Mouse (Mus musculus): ENCODE measurements around the gene Gm20388. TPM values are rescaled to one million over a fixed set of nuclear protein-coding genes. Genes with fewer than 3 reads are reported as not detected.

The Gm20388 gene
- total RNA-seq, 2 experiments from 2014 or later, result 12.7 TPM; not detected in 1

DNA sequence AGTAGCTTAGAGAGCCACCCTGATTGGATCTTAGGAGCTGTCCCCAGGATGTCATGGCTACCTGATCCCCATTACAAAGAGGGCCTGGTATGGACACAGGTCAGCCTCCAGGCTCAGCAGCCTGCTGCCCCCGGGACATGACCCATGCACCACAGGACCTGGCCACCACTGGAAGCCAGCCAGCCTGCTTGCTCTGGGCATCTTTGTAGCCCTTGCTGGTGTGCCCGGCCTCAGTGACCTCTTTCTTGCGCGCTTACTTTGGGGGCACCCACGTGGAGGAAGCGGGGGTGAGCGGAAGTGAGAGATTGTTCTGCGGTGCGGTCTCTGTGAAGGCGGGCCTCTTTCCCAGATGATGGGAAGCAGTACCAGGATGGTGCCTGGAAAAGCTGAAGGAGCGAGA, 641.9 kb downstream of the Gm20388 start:
- no peak for DNase-seq

DNA sequence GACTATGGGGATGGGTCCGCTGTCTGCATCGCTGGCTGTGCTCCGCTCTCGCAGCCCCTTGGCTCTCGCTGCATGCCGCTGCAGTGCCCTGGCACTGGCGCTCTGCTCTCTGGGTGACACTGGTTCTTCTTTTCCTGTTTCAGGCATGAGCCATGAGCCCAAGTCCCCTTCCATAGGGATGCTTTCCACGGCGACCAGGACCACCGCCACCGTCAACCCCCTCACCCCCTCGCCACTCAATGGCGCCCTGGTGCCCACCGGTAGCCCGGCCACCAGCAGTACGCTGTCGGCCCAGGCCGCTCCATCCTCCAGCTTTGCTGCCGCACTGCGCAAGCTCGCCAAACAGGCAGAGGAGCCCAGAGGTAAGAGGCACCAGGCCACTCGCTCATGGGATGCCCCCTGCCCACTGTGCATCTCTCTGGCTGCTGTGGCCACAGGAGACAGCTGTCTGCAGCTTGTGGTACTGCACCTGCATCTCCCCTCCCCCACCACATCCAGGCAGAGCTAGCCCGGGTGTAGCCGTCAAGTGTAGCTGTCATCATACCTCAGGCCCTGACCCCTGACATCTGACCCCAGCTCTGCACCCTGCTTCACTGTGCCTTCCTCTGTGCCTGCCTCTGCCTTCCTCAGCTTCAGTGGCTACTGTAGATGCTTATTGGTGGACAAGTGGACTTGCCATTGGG, 642.9 kb downstream of the Gm20388 start:
- DNase-seq, result no peak

DNA sequence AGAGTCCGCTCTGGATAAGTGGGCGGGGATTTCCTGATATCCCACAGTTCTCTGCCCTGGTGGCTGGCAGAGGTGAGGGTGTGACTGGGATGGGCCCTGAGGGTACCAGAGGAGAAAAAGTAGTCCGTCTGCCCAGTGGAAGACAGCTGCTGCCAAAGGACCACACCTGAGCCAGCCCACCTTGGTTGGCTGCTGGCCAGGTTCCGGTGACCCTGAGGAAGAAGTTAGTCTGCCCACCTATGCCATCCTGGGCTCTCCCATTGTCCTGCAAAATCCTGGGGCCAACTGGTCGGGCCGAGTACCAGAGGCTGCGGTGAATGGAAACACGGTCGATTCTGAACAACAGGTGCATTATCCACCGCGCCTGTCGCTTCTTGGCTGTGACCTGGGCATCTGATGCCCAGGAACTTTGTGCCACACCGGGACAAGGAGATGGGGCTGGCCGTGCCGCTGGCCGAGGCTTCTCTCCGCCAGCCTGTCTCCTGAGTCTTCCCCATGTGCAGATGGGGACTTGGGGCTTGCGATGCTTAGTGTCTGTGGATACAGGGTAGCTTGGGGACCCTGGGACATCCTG, 643.9 kb downstream of the Gm20388 start:
- no peak for DNase-seq

DNA sequence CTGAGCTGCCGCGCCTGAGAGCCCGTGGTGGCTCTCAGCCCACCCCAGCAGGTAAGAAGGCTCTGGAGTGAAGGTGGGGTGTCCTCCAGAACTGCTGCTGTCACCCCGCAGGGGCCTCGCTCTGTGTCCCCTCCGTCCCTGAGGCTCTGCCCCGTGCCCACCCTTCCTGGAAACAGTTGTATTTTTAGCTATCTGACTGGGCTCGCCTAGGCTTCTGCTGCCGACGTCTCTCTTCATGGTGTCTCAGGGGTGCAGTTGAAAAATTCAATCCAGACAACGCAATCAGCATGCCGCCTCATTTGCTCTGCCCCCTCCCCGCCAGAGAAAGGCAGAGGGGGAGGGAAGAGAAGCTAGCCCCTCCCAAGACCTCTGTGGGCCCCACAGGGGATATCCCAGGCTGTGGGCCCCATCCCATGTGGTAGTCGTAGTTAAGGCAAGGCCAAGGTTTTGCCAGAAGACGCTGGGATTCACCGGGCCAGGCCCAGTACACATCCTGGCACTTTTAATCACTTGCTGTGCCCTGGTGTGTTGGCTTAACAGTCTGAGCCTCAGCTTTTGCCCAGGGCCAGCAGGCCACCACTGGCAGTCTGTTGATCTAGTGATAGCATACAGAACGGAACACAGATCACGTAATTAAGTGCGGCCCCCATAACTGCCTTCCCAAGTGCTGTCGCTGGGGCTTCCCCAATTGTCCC, 645.7 kb downstream of the Gm20388 start:
- DNase-seq, result no peak

DNA sequence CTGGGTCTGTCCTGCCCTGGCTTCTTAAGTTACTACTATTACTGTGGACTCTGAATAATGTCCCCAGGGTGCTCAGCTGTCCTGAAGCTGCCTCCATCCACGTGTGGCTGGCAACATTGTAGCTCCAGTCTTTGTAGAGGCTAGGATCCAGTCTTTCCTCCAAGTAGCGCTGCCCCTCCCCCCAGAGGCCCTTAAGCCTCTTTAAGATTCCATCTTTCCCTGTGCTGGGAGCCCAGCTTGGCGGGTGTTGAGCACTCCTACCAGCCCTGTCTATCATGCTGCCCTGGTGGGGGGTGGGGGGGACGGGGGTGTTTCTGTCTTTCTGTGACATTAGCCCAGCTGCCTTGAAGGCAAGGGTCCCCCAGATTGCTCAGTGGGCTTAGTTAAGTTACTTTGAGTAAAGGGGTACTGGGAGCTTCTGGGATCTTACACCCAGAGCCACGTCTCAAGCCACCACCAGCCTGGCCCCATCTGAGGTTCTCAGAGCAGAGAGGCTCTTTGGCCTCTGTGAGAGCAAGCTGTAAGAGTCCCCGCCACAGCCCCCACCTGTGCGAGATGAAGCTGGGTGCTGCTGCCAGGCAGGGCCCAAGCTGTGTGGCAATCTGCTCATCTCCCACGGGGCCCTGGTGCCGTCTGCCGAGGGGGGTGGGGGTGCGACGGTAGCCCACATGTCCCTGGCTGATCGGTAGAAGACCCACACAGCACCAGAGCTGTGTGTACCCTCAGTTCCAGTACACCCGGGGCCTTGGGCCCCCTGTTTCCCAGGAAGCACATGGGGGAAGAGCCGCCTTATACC, 646.7 kb downstream of the Gm20388 start:
- DNase-seq, result peak; percentile 89 to 91

DNA sequence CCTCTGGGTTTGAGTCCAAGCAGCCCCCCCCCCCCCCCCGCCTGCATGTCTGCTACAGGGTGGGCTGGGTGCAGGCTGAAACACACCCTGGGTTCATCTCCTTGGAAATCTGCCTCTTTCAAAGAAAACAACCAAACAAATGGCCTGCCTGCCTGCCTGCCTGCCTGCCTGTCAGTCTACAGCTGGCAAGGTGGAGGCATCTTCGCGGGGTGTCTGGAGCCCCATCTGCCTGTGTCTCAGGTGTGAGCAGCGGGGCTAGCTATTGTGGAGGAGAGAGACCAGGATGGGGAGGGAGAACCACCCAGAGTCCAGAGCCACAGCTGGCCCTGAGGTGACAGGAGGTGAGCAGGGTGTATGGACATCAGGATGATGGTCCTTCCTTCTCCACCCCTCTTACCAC, 647.5 kb downstream of the Gm20388 start:
- no peak for DNase-seq

DNA sequence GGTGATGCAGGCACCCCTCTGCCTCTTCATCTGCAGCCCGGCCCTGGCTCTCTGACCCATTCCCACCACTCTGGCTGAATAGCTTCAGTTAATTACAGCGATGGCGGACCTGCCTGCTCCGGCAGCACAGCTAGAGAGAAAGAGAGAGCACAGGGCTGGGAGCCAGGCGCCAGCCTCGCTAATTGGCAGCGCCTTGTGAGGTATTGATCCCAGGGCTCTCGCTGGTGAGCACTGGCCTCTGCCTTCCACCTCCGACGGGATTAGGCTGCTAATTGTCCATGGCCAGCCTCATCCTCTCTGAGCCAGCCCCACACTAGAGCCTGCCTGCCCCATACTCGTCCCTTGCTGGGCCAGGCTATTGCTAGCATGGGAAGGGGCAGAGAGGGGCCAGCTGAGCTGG, 649.0 kb downstream of the Gm20388 start:
- DNase-seq, result peak in 1 of 2 experiments; percentile 55

DNA sequence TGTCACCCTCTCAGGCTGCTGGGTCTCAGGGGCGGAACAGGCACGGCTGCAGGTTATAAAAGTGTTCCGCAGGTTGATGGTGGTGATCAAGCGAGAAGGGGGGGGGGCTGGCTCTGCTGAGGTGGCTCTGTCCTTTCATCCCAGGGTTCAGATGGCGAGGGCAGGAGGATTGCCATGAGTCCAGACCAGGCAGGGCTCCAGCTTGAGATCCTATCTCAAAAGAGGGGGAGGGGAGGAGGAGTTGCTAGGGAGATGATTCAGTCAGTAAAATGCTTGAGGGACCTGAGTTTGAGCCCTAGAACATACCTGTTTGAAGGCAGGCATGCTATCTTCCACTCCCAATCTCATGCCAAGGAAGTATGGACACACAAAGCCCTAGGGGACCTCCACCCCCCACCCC, 649.9 kb downstream of the Gm20388 start:
- no peak for DNase-seq

DNA sequence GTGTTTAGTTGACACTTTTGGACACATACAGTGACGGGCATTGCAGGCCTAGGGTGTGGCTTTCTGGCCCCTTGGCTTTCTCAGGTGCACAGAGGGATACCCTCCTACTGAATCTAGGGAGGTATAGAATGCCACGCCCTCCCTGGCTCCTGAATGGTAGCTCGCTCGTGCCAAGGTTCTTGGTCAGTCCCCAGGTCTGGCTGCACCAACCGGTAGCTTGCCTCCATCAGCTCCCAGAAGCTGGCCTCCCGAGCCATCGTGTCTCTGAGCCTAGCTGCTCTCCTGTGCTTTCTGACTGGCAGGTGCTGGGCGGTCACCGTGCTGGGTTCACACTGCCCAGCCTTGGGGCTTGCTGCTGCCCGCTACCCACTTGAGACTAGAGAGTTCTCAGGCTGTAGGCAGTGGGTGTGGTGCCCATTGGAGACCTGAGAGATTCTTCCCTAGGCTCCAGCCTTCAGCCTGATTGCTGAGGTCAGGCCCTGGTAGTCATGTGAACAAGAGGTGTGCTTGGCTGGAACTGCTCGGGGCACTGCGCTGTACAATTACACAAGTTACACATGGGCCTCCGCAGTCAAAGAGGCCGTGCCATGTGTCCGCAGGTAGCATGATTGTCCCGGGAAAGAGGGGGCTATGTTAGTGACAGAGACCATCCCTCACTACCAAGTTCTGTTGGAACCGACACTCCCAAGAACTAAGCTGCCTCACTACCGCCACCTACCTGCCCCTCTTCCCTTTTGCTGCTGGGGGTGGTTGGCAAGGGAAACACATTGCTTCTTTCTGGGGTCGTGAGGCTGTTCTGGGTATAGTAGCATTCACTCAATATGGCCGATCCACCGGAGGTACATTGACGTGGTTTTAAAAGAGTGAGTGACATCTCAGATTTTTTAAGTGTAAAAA, 651.1 kb downstream of the Gm20388 start:
- no peak for DNase-seq

DNA sequence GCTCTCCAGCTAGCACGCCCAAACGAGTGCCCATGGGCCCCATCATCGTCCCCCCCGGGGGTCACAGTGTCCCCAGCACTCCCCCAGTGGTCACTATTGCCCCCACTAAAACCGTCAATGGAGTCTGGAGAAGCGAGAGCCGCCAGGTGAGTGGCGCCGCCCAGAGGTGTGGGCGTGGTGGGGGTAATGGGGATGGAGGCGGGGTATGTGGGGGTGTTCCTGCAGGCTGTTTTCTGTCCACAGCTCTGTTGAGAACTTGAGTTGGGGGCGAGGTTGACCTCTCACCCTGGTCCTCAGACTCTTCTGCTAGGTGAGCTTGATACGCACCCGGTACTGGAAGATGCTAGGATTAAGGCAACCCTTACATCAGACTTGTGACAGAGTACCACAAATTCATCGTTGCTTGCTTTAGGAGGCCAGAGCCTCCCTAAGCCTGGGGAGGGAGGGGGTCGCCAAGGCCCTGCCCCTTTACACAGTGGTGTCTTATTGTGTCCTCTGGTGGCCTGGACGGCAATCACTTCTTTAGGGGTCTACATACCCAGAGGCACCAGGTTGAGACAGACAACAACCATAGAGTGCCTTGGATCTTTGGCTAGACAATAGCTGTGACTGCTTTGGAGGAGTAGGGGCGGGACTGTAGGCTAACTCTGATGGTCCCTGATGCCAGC, 652.2 kb downstream of the Gm20388 start:
- no peak for DNase-seq

DNA sequence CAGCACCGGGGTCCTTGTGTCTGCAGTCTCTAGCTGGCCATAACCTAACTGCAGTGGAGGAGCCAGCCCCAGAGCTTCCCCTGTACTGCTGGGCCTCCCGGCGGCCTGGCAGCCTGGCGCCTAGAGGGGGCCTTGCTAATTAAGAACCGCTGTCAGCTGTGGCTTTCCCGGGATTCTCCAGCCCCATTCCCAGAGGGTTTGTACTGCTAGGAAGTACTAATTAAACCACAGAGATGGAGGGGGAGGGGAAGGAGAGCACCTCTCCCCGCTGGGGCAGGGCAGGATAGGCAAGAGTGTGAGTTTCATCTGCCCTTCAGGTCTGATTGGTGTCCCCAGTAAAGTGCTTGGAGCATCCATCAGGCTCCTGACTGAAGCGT, 652.7 kb downstream of the Gm20388 start:
- DNase-seq, result no peak

DNA sequence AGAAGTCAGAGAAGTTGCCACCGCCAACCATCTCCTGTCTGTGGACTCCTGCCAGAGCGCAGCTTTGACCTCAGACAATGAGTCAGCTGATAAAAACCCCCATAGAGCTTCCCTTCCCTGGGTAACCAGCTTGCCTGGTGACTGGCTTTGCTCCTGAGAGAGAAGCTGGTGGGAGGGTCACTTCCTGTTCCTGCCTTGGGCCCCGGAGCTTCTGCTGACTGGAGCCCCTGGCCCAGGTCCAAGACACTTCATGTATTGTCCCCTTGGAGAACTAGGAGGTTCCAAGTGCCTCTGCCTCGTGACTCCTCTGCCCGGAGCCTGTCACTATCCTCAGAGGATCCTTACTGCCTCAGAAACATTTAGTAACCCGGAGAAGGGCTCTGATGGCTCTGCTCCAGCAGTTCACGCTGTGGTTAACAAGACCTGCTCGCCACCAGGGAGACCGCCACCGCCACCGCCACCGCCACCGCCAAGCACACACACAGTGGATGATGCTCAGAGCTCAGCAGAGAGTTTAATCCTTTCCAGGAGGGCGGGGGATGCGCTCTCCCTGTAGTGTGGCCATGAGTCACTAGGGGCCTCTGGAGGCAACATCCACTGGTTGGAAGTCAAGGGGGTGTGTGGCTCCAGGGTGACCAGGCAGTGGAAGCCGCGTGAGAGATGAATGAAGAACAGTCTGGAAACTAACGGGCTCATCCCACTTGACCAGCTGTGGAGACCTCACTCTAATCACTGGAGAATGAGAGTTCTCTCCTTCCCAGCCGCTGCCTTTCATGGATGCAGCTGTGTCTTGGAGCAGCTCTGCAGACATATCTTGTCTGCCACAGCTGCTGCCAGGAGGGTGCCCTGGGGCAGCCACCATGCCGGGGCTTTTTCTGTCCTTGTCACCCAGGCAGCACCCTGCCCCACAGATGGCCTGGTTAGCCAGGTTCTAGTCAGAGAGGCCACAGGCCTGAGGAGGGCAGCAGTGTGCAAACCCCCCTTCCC, 653.5 kb downstream of the Gm20388 start:
- peak in 1 of 2 experiments; percentile 68 for DNase-seq

DNA sequence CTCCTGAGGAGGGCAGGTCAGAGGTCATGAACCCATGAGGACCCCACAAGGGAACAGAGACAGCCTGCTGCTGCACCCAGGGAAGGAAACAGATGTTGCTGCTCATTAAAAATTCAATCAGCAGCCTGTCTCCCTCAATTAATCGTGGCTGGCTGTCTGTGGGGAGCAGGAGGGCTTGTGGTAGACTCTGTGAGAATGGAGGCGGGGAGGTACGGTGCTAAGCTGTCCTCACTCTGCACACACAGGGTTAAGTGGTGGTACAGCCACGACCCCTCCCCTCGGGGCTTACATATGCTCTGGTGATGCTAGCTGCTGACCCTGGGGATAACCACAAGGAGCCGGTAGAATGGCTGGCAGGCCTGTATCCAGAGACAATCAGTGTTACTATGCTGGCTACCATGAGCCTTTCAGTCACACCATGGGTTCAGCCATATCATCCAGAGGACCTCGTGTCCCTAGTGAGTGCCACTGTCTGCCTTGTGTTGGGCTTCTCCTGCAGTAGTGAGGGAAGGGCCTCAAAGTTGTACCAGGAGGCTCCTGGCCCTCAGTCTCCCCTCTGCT, 654.6 kb downstream of the Gm20388 start:
- no peak for DNase-seq

DNA sequence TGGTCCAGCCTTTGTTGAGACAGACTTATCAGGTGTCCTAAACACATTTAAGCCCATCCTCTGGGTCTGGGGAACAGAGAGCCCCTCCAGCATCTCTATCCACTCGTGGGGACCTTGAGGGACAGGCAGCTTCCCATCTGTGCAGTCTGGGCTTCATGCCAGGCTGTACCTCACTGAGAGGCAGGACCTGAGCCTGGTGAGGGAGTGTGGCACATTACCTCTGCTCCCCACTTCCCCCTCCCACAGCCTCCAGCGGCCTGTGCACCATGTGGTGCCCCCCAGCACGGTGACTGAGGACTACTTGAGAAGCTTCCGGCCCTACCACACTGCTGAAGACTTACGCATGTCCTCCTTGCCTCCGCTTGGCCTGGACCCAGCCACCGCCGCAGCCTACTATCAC, 656.0 kb downstream of the Gm20388 start:
- DNase-seq, result no peak

DNA sequence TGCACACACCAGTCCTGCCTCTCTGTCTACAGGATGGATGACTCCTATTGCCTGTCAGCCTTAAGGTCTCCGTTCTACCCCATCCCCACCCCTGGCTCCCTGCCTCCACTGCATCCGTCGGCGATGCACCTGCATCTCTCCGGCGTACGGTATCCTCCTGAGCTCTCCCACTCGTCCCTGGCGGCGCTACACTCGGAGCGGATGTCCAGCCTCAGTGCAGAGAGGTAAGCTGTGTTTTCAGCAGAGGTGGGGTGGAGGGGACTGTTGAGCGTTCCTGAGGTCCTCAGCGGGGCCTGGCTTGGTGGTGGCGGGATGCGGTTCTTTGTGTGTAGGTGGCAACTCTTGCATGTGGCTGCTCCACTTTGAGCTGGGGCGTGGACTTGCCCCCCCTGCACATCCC, 657.1 kb downstream of the Gm20388 start:
- no peak for DNase-seq

DNA sequence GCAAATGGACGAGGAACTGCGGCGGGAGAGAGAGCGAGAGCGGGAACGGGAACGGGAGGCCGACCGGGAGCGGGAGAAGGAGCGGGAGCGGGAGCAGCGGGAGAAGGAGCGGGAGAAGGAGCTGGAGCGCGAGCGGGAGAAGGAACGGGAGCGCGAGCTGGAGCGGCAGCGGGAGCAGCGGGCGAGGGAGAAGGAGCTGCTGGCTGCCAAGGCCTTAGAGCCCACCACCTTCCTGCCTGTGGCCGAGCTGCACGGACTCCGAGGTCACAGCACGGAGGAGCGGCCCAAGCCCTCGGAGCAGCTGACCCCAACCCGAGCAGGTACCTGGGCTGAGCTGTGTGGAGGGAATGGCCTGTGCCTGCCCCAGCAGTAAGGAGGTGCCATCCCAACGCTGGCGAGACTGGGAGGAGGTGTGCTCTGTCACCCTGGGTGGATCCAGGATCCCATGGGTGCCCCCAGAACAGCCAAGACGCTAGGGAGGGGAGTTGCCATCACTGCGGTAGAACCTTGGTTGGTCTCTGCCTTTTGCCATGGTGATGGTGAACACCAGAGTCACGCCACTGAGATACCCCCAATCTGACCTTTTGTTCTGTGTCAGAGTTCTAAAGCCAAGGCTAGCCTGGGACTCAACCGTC, 657.6 kb downstream of the Gm20388 start:
- DNase-seq, result no peak

DNA sequence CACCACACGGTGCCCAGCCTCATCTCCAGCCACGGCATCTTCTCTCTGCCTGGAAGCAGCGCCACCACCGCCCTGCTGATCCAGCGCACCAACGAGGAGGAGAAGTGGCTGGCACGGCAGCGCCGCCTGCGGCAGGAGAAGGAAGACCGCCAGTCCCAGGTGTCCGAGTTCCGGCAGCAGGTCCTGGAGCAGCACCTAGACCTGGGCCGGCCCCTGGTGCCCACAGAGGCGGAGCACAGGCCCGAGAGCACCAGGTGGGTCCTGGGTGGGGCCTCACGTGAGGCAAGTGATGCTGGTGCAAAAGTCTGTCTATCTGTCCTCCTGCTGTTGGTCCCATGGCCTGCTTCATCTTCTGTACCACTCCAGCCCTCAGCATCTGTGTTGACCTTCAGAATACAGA, 658.5 kb downstream of the Gm20388 start:
- no peak for DNase-seq

DNA sequence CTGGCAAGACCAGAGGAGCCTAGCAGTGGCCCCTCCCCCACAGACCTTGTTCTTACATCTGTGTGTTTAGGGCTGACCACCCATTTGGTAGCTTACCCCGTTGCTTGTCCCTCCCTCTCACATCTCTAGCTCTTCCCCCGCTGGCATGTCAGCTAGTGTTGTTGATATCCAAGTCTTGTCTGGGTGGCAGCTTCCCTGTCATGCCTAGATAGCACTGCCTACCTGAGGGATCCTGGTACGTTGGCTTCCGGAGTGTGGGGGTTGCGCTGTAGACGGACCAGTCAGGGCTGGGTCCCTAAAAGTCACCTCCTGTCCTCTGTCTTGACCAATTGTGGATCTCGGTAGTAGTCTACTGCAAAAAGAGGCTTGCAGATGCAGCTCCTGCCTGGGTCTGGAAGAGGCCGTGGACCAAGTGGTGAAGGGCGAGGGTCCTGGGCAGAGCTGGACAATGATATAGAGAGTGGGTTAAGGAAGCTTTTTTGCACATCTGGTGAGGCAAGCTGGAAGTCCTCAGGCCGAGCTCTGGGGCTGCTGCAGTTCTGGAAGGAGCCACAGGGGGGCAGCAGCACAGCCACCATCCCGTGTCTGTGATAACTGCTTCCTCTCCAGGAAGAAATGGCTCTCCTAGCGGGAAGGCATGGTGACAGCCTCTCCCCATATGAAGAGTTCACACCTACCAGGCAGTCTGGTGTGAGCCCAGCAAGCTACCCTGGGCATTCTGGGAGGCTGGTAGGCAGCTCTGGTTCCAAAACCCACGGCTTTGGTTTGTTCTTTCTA, 659.5 kb downstream of the Gm20388 start:
- peak; percentile 78 to 79 for DNase-seq

DNA sequence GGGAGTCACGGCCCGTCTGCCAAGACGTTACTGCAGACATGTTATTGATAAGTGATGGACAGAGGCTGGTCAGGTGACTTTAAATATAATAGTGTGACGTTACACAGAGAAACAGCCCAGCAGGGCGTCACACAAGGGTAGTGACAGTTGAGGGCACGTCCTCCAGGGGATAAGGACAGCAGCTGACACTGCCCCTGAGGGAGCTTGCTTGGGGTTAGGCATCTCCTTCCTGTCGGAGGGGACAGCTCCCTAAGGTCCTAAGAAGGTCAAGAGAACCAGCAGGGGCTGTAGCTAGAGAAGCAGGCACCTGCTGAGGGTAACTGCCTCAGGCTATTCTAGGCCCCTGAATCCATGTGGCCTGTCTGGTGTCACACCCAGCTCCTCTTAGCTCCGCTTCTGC, 660.9 kb downstream of the Gm20388 start:
- no peak for DNase-seq
